Mouse (Mus musculus) stomach, postnatal 0 days (tissue): ENCODE data around the gene Shld1. TPM values are rescaled to one million over a fixed set of nuclear protein-coding genes. Genes with fewer than 3 reads are reported as not detected.

Experiments used
- ATAC-seq: fragments of 200-750 bp; cut with Nextera tagmentation; 2 replicates; pipeline ENCODE4 v1.8.0; 2017; ENCODE audit not compliant: low FRiP score, low TSS enrichment
- DNase-seq: peaks from one replicate; pipeline ENCODE4 v3.0.0-alpha.2; 2016; ENCODE audit warnings: low spot score
- H3K27ac ChIP-seq: fragments of 300-500 bp; sonication (generic); replicated peaks from 2 replicates; pipeline ENCODE4 v1.5.1; 2014; ENCODE audit warnings: mild to moderate bottlenecking, control low read depth
- H3K27me3 ChIP-seq: fragments of 300-500 bp; sonication (generic); 2 replicates; pipeline ENCODE4 v1.6.1; 2014; ENCODE audit warnings: low read length; ENCODE audit not compliant: control insufficient read depth, insufficient read depth
- H3K36me3 ChIP-seq: fragments of 300-500 bp; sonication (generic); 2 replicates; pipeline ENCODE4 v1.6.1; 2014; ENCODE audit warnings: low read length, mixed read lengths; ENCODE audit not compliant: control insufficient read depth, insufficient read depth
- H3K4me1 ChIP-seq: fragments of 300-500 bp; sonication (generic); replicated peaks from 2 replicates; pipeline ENCODE4 v1.6.1; 2014; ENCODE audit warnings: antibody characterized with exemption; ENCODE audit not compliant: control insufficient read depth, insufficient read depth
- H3K4me2 ChIP-seq: fragments of 300-500 bp; sonication (generic); replicated peaks from 2 replicates; pipeline ENCODE4 v1.6.1; 2014; ENCODE audit warnings: low read depth, mild to moderate bottlenecking, control low read depth, moderate library complexity
- H3K4me3 ChIP-seq: fragments of 300-500 bp; sonication (generic); 2 replicates; pipeline ENCODE4 v1.5.1; 2014; ENCODE audit warnings: low read depth, low read length, control low read depth
- H3K9ac ChIP-seq: fragments of 300-500 bp; sonication (generic); 2 replicates; pipeline ENCODE4 v1.6.1; 2014; ENCODE audit warnings: mild to moderate bottlenecking, low read length, control low read depth, mixed read lengths
- H3K9me3 ChIP-seq: fragments of 300-500 bp; sonication (generic); 2 replicates; pipeline ENCODE4 v1.6.1; 2016; ENCODE audit warnings: low read length; ENCODE audit not compliant: control insufficient read depth
- CTCF ChIP-seq: IDR thresholded peaks from 2 replicates; pipeline ENCODE4 v1.5.1; 2016; ENCODE audit warnings: antibody characterized with exemption, low read depth, mild to moderate bottlenecking, moderate library complexity
- EP300 ChIP-seq: optimal IDR thresholded peaks from 2 replicates; pipeline ENCODE3; 2016; ENCODE audit warnings: antibody characterized with exemption
- WGBS: fragments of 180-500 bp; shearing (Covaris S2); extraction: QIAGEN DNeasy Blood & Tissue Kit; methylation state at CpG from one replicate; pipeline ENCODE4 v1.1.7; 2014; 5-methylcytosine and 5-hydroxymethylcytosine counted together
- polyA plus RNA-seq: library from polyadenylated mRNA; unstranded; fragments of >200 nt; fragmentation: Nextera tagmentation; extraction: Ambion mirVana; gene quantifications from 2 replicates; pipeline ENCODE4 v1.2.1, GENCODE M21; 2015

The Shld1 gene
- polyA plus RNA-seq, 1 experiment from 2014 or later: 9.8 TPM

DNA sequence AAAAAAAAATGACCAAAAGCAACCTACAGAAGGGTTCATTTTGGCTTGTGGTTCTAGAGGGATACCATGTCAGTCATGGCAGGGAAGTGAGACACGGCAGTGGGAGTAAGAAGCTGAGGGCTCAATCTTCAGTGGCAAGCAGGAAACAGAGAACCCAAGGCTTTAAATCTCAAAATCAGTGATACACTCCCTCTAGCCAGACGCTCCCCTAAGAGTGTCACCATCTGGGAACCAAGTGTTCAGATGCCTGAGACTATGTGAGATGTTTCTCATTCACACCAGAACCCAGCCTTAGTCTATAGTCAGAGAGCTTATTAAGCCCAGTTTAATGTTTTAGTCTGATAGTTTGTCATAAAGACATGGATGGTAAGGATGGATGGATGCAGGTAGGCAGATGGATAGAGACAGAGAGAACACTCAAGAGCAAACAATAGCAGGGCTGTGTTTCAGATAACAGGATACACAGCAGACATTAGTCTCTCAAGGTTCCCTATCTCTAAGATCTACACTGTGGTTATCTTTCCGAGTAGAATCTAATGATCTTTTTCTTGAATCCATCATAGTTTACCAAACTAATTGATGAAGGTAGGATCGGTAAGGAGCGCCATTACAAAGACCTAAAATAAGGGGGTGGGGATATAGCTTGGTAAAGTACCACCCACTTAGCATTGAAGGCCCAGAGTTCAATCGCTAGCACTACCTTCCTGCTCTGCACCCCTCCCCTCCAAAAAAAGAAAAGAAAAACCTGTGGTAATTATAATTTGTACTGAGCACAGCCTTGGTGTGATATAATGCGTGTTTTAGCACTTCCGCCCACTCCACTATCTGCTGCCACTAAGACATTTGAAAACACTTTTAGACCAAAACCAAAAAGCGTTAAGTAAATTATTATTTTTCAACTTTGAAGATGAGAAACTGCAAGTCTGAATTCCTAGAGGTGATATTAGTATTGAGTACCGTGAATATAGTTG lies 47.2 kb downstream of the Shld1 start:
- Histone ChIP-seq H3K27me3 (no peaks in the 10 kb centered on the region), H3K36me3 (no peaks in the 10 kb centered on the region), H3K27ac (no peak overlapping the region), H3K9me3 (no peaks in the 10 kb centered on the region), H3K4me3 (no peak overlapping the region), H3K4me1 (no peaks in the 10 kb centered on the region), H3K4me2 (no peak overlapping the region), H3K9ac (no peak overlapping the region)
- no peak for DNase-seq
- TF ChIP-seq EP300: no peak
- TF ChIP-seq CTCF: no peak
- WGBS: 92% methylated on average over 10 of the region's 10 CpGs
- ATAC-seq: no peak

DNA sequence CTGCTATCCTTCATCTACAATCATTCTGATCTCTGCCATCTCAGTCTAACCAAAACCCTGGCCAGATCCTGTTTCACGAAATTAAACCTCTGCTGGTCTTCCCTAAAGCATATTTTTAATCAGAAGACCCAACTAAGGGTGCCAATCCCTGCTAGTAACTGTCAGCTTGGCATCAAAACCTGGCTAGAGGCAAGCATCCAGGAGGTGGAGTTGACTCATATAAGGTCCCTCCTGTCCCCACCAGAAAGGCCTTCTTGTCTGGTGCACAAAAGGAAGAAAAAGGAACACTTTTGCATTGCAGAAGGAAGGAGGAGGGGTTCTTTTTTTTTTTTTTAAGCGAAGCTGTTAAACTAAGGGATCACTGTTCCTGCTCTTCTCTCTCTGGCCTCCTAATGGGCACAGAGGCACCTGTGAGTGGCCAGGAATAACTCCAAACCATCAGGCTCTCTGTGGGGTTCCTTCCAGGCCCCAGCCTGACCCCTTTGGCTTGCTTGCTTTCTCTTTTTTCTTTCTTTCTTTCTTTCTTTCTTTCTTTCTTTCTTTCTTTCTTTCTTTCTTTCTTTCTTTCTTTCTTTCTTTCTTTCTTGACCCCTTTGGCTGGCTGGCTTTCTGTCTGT lies 52.2 kb downstream of the Shld1 start:
- TF ChIP-seq CTCF (no peak), EP300 (no peak)
- Histone ChIP-seq H3K9me3 (no peaks in the 10 kb centered on the region), H3K4me3 (no peak overlapping the region), H3K9ac (no peak overlapping the region), H3K4me2 (no peak overlapping the region), H3K27ac (no peak overlapping the region), H3K36me3 (no peaks in the 10 kb centered on the region), H3K27me3 (no peaks in the 10 kb centered on the region), H3K4me1 (no peaks in the 10 kb centered on the region)
- ATAC-seq (no peak), DNase-seq (no peak)
- 63% methylated on average over 2 of the region's 2 CpGs for WGBS

DNA sequence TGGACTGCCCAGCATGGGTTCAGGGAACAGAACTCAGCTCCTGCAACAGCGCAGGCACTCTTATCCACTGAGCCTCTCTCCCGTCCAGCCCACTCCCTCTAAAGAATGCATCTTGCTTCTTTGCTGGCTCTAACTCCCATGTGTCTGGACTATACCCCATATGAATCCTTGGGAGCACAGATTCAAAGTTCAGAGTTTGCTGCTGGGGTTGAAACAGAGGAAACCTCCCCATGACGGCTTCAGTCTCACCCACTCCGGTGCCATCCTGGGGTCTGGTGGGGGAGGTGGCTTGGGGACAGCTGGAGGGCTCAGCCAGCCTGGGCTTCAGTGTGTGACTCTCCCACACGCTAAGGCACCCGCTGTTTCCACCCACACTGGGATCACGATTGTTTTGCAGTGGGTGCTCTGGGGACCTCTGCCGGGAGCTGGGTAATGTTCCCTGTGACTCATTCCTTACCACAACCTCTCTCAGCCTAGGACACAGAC lies 55.2 kb downstream of the Shld1 start:
- Histone ChIP-seq H3K9ac (no peak overlapping the region), H3K4me2 (no peak overlapping the region), H3K36me3 (no peaks in the 10 kb centered on the region), H3K4me3 (no peak overlapping the region), H3K27me3 (no peaks in the 10 kb centered on the region), H3K4me1 (no peaks in the 10 kb centered on the region), H3K27ac (no peak overlapping the region), H3K9me3 (no peaks in the 10 kb centered on the region)
- TF ChIP-seq CTCF: no peak
- no peak for TF ChIP-seq EP300
- ATAC-seq: no peak
- DNase-seq: no peak
- 66% methylated on average over 8 of the region's 8 CpGs for WGBS

DNA sequence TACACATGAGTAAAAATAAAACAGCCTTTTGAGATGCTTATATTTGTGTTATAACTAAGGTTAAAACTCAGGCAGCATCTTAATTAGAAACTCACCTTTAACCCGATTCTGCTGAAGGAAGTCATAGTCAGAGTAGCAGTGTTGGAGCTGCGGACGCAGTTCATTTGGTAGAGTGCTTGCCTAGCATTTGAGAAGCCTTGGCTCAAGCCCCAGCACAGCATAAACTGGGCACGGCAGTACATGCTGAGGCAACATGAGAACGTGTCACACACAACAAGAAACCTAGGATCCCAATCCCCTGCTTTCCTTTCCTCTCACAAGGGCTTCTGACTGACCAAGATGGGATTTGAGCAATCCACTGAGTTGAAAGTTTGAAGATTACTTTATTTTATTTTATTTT lies 58.1 kb downstream of the Shld1 start:
- H3K9me3 ChIP-seq: no peaks in the 10 kb centered on the region
- no peaks in the 10 kb centered on the region for H3K4me1 ChIP-seq
- ATAC-seq (no peak), DNase-seq (no peak)
- H3K27ac ChIP-seq: no peak overlapping the region
- H3K4me2 ChIP-seq: no peak overlapping the region
- no peaks in the 10 kb centered on the region for H3K27me3 ChIP-seq
- no peak overlapping the region for H3K9ac ChIP-seq
- no peak for TF ChIP-seq EP300
- TF ChIP-seq CTCF: no peak
- H3K4me3 ChIP-seq: no peak overlapping the region
- 76% methylated on average over 5 of the region's 5 CpGs for WGBS
- H3K36me3 ChIP-seq: no peaks in the 10 kb centered on the region

DNA sequence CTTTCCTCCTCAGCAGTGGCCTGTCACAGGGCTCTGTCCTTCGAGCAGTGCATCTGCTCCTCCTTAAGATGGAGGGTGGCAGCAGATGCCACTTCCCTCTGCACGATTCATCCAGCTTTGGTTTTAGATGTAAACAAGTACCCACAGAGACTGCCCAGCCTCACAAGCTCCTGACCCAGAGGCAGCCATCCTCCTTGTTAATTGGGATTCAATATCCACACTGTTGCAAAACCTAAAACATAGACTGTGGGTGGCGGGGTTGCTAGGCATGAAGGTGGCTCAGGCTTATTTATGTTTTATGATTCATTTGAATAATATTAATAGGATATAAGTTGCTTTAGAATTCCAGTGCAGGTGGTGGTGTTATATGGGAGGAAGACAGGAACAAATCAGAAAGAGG lies 59.4 kb downstream of the Shld1 start:
- ATAC-seq (no peak), DNase-seq (no peak)
- TF ChIP-seq EP300 (no peak), CTCF (no peak)
- Histone ChIP-seq H3K4me2 (no peak overlapping the region), H3K27ac (no peak overlapping the region), H3K9ac (no peak overlapping the region), H3K36me3 (no peaks in the 10 kb centered on the region), H3K4me3 (no peak overlapping the region), H3K9me3 (no peaks in the 10 kb centered on the region), H3K27me3 (no peaks in the 10 kb centered on the region), H3K4me1 (no peaks in the 10 kb centered on the region)
- 81% methylated on average over 3 of the region's 3 CpGs for WGBS

DNA sequence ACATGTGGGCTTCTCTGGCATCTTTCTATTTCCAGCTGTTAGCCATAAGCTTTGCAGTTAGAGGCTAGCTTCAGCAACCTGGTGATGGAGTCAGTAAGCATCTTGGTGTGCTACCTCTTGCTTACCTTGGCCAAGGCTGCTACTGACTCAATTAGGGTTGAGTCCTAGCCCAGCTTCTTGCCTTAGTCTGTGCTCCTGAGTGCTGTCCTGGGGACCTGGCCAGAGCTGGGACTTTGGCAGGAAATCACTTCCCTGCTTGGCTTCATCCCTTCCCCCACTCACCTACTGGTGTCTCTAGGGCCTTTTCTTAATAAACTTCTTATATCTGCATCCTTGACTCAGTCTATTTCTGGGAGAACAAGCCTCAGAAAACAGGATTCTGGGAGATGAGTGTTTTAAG lies 64.0 kb downstream of the Shld1 start:
- no peak overlapping the region for H3K4me2 ChIP-seq
- no peaks in the 10 kb centered on the region for H3K27me3 ChIP-seq
- H3K36me3 ChIP-seq: no peaks in the 10 kb centered on the region
- TF ChIP-seq EP300 (no peak), CTCF (no peak)
- no peak for DNase-seq
- H3K9ac ChIP-seq: no peak overlapping the region
- no peaks in the 10 kb centered on the region for H3K9me3 ChIP-seq
- H3K4me3 ChIP-seq: no peak overlapping the region
- no peaks in the 10 kb centered on the region for H3K4me1 ChIP-seq
- ATAC-seq: no peak
- no peak overlapping the region for H3K27ac ChIP-seq
